Mouse (Mus musculus): ENCODE measurements at regions not wholly inside any gene's neighbourhood (a gene's known extent, or its start where the extent isn't known, plus 50 kb on each side); places are given as distances from the start of the nearest gene placed in this dataset.

DNA sequence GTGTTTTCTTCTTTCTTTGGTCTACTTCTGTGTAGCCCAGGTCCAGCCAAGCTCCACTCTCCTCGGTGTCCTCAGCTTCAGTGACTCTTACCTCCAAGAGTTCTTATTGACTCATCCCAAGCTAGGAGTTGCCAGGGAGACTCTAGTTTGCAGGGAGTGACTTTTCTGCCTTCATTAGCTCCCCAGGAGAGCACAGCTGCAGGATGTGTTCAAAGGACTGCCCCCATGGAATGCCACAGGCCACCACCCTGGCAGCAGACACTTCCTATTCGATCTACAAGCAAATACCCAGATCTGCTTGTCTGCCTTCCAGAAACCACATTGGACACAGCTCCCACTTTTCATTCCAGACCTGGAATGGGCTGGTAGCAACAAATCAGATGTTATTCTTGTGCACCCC is 269.6 kb upstream of the Tnp1 start:
- H3K4me3 ChIP-seq (replicated peaks; ENCODE audit: low read depth, low read length): no peak overlapping the region
- no peak overlapping the region for H3K9ac ChIP-seq (replicated peaks; ENCODE audit: low read length)
- 84% methylated on average over 2 of the region's 2 CpGs for WGBS
- ATAC-seq (ENCODE audit: low FRiP score, low TSS enrichment) (no peak), DNase-seq (no peak)
- H3K4me2 ChIP-seq (ENCODE audit: low read length): no peak overlapping the region
- no peak overlapping the region for H3K27ac ChIP-seq (replicated peaks; ENCODE audit: low read depth, low read length)
- H3K27me3 ChIP-seq (ENCODE audit: control insufficient read depth, insufficient read depth, low read length): no peaks in the 10 kb centered on the region
- H3K4me1 ChIP-seq (ENCODE audit: control insufficient read depth, insufficient read depth, low read length): no peaks in the 10 kb centered on the region
- no peaks in the 10 kb centered on the region for H3K9me3 ChIP-seq (ENCODE audit: control insufficient read depth, low read length)
- no peaks in the 10 kb centered on the region for H3K36me3 ChIP-seq (ENCODE audit: control insufficient read depth, insufficient read depth, low read length)

DNA sequence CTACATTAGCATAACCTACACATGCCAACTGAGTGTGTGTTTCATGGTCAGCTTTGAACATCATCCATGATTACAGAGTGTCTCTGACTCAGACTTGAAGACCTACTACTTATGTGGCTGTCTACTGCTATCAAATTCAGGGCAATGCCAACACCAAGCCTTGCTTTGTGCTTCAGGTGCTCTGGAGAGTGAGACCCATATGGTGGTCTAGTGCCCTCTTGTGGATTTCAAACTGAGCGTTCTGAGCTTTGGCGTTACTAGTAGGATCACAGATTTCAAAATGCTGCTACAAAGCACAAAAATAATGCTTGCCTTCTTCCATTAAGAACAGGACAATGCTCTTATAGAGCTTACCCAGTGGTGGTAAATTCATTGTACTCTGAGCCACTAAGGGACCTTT is 258.8 kb upstream of the Tnp1 start:
- Histone ChIP-seq H3K4me1 (ENCODE audit: control insufficient read depth, insufficient read depth, low read length) (no peaks in the 10 kb centered on the region), H3K27ac (replicated peaks; ENCODE audit: low read depth, low read length) (no peak overlapping the region), H3K9ac (replicated peaks; ENCODE audit: low read length) (no peak overlapping the region), H3K4me2 (ENCODE audit: low read length) (no peak overlapping the region), H3K36me3 (ENCODE audit: control insufficient read depth, insufficient read depth, low read length) (no peaks in the 10 kb centered on the region), H3K9me3 (ENCODE audit: control insufficient read depth, low read length) (no peaks in the 10 kb centered on the region), H3K4me3 (replicated peaks; ENCODE audit: low read depth, low read length) (no peak overlapping the region), H3K27me3 (ENCODE audit: control insufficient read depth, insufficient read depth, low read length) (no peaks in the 10 kb centered on the region)
- 32% methylated on average over 2 of the region's 2 CpGs for WGBS
- DNase-seq: peak; percentile 49
- 0 out of 2 replicates have a peak, but pooled peaks have one; percentile 31 for ATAC-seq (ENCODE audit: low FRiP score, low TSS enrichment)

DNA sequence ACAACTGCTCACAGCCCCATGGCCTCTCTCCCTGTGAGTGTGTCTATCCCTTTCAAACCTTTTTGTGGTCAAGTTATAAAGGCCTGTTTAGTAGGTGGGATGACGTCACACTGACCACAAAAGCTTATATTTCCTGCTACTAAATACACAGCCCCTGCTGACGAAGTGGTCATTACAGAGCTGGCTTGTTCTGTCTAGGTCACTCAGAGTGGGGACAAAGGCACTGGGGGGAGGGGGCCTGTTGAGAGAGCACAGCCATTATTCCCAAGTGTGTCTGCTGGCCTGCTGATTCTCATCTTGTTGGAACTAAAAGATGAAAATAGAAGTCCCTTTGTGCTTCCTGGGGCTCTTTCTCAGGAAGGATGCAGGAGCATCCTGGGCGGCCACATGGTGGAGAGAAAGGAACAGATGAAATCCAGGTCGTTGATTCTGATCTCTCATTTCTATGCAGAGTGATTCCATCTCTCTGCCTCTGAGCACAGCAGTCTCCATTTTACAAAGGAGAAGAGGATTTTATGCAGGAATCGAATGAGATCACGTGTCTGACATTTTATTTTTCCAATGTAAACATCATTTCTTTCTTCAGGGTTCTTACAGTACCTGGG is 255.2 kb upstream of the Tnp1 start:
- no peaks in the 10 kb centered on the region for H3K36me3 ChIP-seq (ENCODE audit: control insufficient read depth, insufficient read depth, low read length)
- no peak overlapping the region for H3K4me2 ChIP-seq (ENCODE audit: low read length)
- no peak overlapping the region for H3K4me3 ChIP-seq (replicated peaks; ENCODE audit: low read depth, low read length)
- 19% methylated on average over 6 of the region's 6 CpGs for WGBS
- no peak for ATAC-seq (ENCODE audit: low FRiP score, low TSS enrichment)
- H3K9ac ChIP-seq (replicated peaks; ENCODE audit: low read length): no peak overlapping the region
- peak; percentile 48 for DNase-seq
- H3K4me1 ChIP-seq (ENCODE audit: control insufficient read depth, insufficient read depth, low read length): no peaks in the 10 kb centered on the region
- no peak overlapping the region for H3K27ac ChIP-seq (replicated peaks; ENCODE audit: low read depth, low read length)
- no peaks in the 10 kb centered on the region for H3K27me3 ChIP-seq (ENCODE audit: control insufficient read depth, insufficient read depth, low read length)
- H3K9me3 ChIP-seq (ENCODE audit: control insufficient read depth, low read length): no peaks in the 10 kb centered on the region

DNA sequence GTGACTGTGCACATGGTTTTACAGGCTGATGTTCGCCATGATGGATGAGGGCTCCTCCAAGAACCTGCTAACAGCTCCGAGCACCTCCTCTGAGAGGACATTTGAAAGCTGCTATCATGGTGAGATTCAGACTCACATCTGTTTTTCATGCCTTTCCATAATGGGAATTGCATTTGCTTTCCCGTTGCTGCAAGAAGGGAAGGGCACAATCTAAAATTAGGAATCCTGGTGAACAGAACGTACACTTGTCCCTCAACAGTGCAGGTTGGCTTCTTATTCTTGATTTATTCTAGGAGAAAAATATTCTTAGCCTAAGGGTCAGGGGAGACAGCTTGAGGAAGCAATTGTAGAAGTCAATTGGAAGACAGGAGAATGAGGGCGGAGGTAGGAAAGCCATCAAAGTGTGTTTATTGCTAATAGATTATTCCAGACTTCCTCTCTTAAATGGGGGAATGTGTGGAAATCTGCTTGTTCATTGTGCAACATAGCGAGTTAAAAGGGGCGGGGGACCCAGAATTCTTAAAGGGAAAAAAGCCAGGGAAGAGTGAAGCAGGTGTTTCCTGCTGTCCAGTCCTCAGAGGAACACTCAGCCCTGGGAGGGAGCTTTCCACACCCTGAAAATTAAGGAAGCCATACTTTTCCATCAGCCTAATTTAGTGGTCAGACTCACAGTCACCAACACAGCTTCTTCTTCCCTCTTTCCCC is 253.5 kb upstream of the Tnp1 start:
- no peak overlapping the region for H3K27ac ChIP-seq (replicated peaks; ENCODE audit: low read depth, low read length)

DNA sequence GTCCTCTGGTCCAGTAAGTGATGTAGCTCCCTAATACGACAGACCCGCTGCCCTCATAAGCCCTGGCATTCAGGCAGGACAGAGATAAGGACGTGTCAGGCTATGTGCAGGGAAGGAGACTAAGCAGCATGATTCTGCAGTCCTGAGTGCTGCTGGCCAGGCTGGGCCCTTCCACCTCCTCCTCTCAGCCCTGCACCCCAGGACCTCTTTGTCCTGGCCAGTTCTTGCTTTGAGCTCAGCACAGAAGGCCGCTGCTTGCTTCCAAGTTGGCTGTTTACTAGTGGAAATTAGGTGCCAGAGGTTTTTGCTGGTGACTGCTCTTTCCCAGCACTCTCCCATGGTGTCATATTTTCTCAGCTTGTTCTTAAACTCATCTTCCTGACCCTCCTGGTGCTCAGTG is 249.3 kb upstream of the Tnp1 start:
- no peak overlapping the region for H3K27ac ChIP-seq (replicated peaks; ENCODE audit: low read depth, low read length)
- WGBS: 64% methylated on average over 4 of the region's 4 CpGs
- no peaks in the 10 kb centered on the region for H3K9me3 ChIP-seq (ENCODE audit: control insufficient read depth, low read length)
- H3K27me3 ChIP-seq (ENCODE audit: control insufficient read depth, insufficient read depth, low read length): no peaks in the 10 kb centered on the region
- DNase-seq (no peak), ATAC-seq (ENCODE audit: low FRiP score, low TSS enrichment) (no peak)
- H3K4me3 ChIP-seq (replicated peaks; ENCODE audit: low read depth, low read length): no peak overlapping the region
- no peak overlapping the region for H3K9ac ChIP-seq (replicated peaks; ENCODE audit: low read length)
- H3K36me3 ChIP-seq (ENCODE audit: control insufficient read depth, insufficient read depth, low read length): no peaks in the 10 kb centered on the region
- H3K4me2 ChIP-seq (ENCODE audit: low read length): no peak overlapping the region
- H3K4me1 ChIP-seq (ENCODE audit: control insufficient read depth, insufficient read depth, low read length): no peaks in the 10 kb centered on the region

More for the DNA sequence above, 253.5 kb upstream of the Tnp1 start:
- 91% methylated on average over 7 of the region's 7 CpGs for WGBS
- ATAC-seq (ENCODE audit: low FRiP score, low TSS enrichment) (no peak), DNase-seq (no peak)
- no peak overlapping the region for H3K9ac ChIP-seq (replicated peaks; ENCODE audit: low read length)
- H3K27me3 ChIP-seq (ENCODE audit: control insufficient read depth, insufficient read depth, low read length): no peaks in the 10 kb centered on the region
- no peak overlapping the region for H3K4me2 ChIP-seq (ENCODE audit: low read length)
- H3K4me3 ChIP-seq (replicated peaks; ENCODE audit: low read depth, low read length): no peak overlapping the region
- H3K36me3 ChIP-seq (ENCODE audit: control insufficient read depth, insufficient read depth, low read length): no peaks in the 10 kb centered on the region
- no peaks in the 10 kb centered on the region for H3K9me3 ChIP-seq (ENCODE audit: control insufficient read depth, low read length)
- no peaks in the 10 kb centered on the region for H3K4me1 ChIP-seq (ENCODE audit: control insufficient read depth, insufficient read depth, low read length)

DNA sequence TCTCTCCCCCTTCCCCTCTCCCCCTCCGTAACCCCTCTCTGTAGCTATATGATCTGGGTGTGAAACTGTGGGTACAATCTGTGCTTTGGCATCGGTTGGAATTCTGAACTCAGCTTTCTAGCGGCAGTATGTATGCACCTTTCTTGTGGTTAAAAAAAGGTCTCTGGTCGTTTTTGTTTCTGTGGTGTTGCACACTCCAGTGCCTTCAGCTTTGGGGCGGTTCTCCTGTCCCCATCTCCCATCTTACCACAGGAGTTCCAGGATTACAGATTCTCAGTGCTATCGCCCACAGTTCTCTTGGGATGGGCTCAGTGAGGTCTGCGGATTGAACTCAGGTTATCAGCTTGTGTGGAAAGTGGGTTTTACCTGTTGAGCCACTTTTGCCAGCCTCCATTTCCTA is 248.5 kb upstream of the Tnp1 start:
- H3K27me3 ChIP-seq (ENCODE audit: control insufficient read depth, insufficient read depth, low read length): no peaks in the 10 kb centered on the region
- H3K4me1 ChIP-seq (ENCODE audit: control insufficient read depth, insufficient read depth, low read length): no peaks in the 10 kb centered on the region
- H3K9ac ChIP-seq (replicated peaks; ENCODE audit: low read length): no peak overlapping the region
- H3K27ac ChIP-seq (replicated peaks; ENCODE audit: low read depth, low read length): no peak overlapping the region
- H3K4me2 ChIP-seq (ENCODE audit: low read length): no peak overlapping the region
- no peak overlapping the region for H3K4me3 ChIP-seq (replicated peaks; ENCODE audit: low read depth, low read length)
- 74% methylated on average over 7 of the region's 7 CpGs for WGBS
- DNase-seq (no peak), ATAC-seq (ENCODE audit: low FRiP score, low TSS enrichment) (no peak)
- H3K36me3 ChIP-seq (ENCODE audit: control insufficient read depth, insufficient read depth, low read length): no peaks in the 10 kb centered on the region
- H3K9me3 ChIP-seq (ENCODE audit: control insufficient read depth, low read length): no peaks in the 10 kb centered on the region

DNA sequence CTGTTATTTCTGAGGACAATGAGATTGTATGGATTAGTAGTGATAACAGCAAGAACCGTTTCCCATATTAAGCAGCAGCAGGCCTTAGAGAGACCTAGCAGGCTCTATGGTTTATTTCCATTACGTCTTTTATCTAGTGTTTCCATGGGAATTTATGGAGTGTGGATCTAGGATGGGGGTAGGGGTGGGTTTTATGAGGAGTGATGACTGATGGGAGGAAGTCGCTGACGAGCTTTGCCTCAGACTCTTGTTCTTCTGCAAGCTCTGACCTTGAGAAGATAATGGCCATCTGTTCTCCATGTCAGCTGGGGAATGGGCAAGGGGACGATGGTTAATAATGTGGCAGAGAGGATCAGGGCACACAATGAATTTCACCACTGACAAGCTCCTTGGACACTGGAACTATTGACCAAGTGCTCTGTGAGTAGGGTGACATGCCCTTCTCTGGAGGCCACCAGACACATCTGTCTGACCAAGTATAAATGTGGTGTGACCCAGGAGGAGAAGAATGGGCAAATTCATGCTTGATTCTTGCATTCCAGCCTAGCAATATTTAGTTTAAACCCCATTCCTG is 243.9 kb upstream of the Tnp1 start:
- no peak overlapping the region for H3K4me3 ChIP-seq (replicated peaks; ENCODE audit: low read depth, low read length)
- H3K9me3 ChIP-seq (ENCODE audit: control insufficient read depth, low read length): no peaks in the 10 kb centered on the region
- no peaks in the 10 kb centered on the region for H3K4me1 ChIP-seq (ENCODE audit: control insufficient read depth, insufficient read depth, low read length)
- WGBS: 74% methylated on average over 5 of the region's 5 CpGs
- H3K4me2 ChIP-seq (ENCODE audit: low read length): no peak overlapping the region
- no peak overlapping the region for H3K9ac ChIP-seq (replicated peaks; ENCODE audit: low read length)
- no peaks in the 10 kb centered on the region for H3K36me3 ChIP-seq (ENCODE audit: control insufficient read depth, insufficient read depth, low read length)
- H3K27ac ChIP-seq (replicated peaks; ENCODE audit: low read depth, low read length): no peak overlapping the region
- ATAC-seq (ENCODE audit: low FRiP score, low TSS enrichment) (no peak), DNase-seq (no peak)
- no peaks in the 10 kb centered on the region for H3K27me3 ChIP-seq (ENCODE audit: control insufficient read depth, insufficient read depth, low read length)

DNA sequence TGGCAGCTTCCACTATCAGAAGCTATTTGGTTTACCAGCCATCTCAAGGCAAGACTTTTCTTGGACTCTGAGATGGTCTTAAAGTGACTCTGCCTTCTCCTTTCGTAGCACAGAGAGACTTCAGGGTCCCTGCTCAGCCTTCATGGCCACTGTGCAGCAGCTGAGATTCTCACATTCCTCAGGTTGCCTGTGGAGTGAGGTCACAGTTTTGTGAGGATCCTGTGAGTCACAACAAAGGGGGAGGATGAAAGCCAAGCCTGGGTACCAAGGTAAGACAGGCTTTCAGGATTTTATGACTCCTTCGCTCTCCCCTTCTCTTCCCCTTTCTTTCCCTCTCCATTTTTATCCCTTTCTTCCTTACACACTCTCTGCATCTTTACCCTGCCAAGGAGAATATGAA is 241.6 kb upstream of the Tnp1 start:
- 79% methylated on average over 2 of the region's 2 CpGs for whole genome bisulfite sequencing
- no peaks in the 10 kb centered on the region for H3K4me1 ChIP-seq (ENCODE audit: control insufficient read depth, insufficient read depth, low read length)
- no peak for DNase-seq
- no peak overlapping the region for H3K9ac ChIP-seq (replicated peaks; ENCODE audit: low read length)
- H3K4me3 ChIP-seq (replicated peaks; ENCODE audit: low read depth, low read length): no peak overlapping the region
- H3K27ac ChIP-seq (replicated peaks; ENCODE audit: low read depth, low read length): no peak overlapping the region
- H3K36me3 ChIP-seq (ENCODE audit: control insufficient read depth, insufficient read depth, low read length): no peaks in the 10 kb centered on the region
- H3K27me3 ChIP-seq (ENCODE audit: control insufficient read depth, insufficient read depth, low read length): no peaks in the 10 kb centered on the region
- H3K9me3 ChIP-seq (ENCODE audit: control insufficient read depth, low read length): no peaks in the 10 kb centered on the region
- no peak overlapping the region for H3K4me2 ChIP-seq (ENCODE audit: low read length)
- no peak for ATAC-seq (ENCODE audit: low FRiP score, low TSS enrichment)

DNA sequence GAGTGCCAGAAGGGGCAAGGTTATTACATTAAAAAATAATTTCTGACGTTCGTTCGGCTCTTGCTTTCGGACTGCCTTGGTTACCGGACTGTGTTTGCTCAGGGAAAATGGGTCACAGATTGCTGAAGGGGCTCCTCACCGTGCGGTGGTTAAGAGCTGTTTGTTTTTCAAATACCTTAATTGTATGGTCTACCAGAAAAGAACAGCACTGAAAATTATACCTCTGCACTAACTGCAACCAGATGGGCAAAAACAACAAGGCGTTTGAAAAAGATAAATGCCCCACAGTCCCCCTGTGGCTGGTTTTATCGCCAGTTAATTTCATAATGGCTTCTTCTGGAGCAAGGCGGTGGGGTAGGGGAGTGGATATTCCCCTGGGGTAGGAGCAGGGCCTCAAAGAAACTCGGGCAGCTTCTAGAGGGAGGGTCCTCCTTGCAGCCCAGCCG is 236.2 kb upstream of the Tnp1 start:
- Histone ChIP-seq H3K4me3 (replicated peaks; ENCODE audit: low read depth, low read length) (no peak overlapping the region), H3K4me1 (ENCODE audit: control insufficient read depth, insufficient read depth, low read length) (no peaks in the 10 kb centered on the region), H3K4me2 (ENCODE audit: low read length) (no peak overlapping the region), H3K27me3 (ENCODE audit: control insufficient read depth, insufficient read depth, low read length) (no peaks in the 10 kb centered on the region), H3K9ac (replicated peaks; ENCODE audit: low read length) (no peak overlapping the region), H3K9me3 (ENCODE audit: control insufficient read depth, low read length) (no peaks in the 10 kb centered on the region), H3K27ac (replicated peaks; ENCODE audit: low read depth, low read length) (no peak overlapping the region), H3K36me3 (ENCODE audit: control insufficient read depth, insufficient read depth, low read length) (no peaks in the 10 kb centered on the region)
- WGBS: 76% methylated on average over 12 of the region's 12 CpGs
- DNase-seq (no peak), ATAC-seq (ENCODE audit: low FRiP score, low TSS enrichment) (no peak)

All from midbrain, embryonic 14.5 days (tissue).